Mouse (Mus musculus) kidney, postnatal 0 days (tissue): Measurements from ENCODE around the gene Mcu. TPM values are rescaled to one million over a fixed set of nuclear protein-coding genes. Genes with fewer than 3 reads are reported as not detected.
A peak's percentile ranks its signal among the peaks of the same experiment; 100 is the strongest.

ENCODE experiments used
- ATAC-seq: fragments of 200-750 bp; cut with Nextera tagmentation; replicated peaks from 2 replicates; pipeline ENCODE4 v1.8.0; 2017; ENCODE audit warnings: low read depth, moderate number of reproducible peaks, moderate TSS enrichment, moderate library complexity; ENCODE audit not compliant: low FRiP score
- DNase-seq: peaks from one replicate; pipeline ENCODE4 v3.0.0-alpha.2; 2016; ENCODE audit warnings: low spot score
- H3K27ac ChIP-seq: fragments of 300-500 bp; sonication (generic); 2 replicates; pipeline ENCODE4 v1.5.1; 2014; ENCODE audit warnings: mild to moderate bottlenecking
- H3K27me3 ChIP-seq: fragments of 300-500 bp; sonication (generic); 2 replicates; pipeline ENCODE4 v1.6.1; 2014; ENCODE audit warnings: low read length, mixed read lengths; ENCODE audit not compliant: insufficient read depth
- H3K36me3 ChIP-seq: fragments of 300-500 bp; sonication (generic); 2 replicates; pipeline ENCODE4 v1.6.1; 2014; ENCODE audit warnings: low read length, mixed read lengths; ENCODE audit not compliant: insufficient read depth
- H3K4me1 ChIP-seq: fragments of 300-500 bp; sonication (generic); replicated peaks from 2 replicates; pipeline ENCODE4 v1.6.1; 2014; ENCODE audit warnings: antibody characterized with exemption, low read length, mixed read lengths; ENCODE audit not compliant: insufficient read depth
- H3K4me2 ChIP-seq: fragments of 300-500 bp; sonication (generic); 2 replicates; pipeline ENCODE4 v1.6.1; 2014; ENCODE audit warnings: mild to moderate bottlenecking, low read length, moderate library complexity, mixed read lengths
- H3K4me3 ChIP-seq: fragments of 300-500 bp; sonication (generic); replicated peaks from 2 replicates; pipeline ENCODE4 v1.5.1; 2014; ENCODE audit warnings: low read depth, low read length
- H3K9ac ChIP-seq: fragments of 300-500 bp; sonication (generic); 2 replicates; pipeline ENCODE4 v1.6.1; 2014; ENCODE audit warnings: low read depth, low read length
- H3K9me3 ChIP-seq: fragments of 300-500 bp; sonication (generic); replicated peaks from 2 replicates; pipeline ENCODE4 v1.6.1; 2016; ENCODE audit warnings: low read length, inconsistent platforms, mixed read lengths
- CTCF ChIP-seq: IDR thresholded peaks from 2 replicates; pipeline ENCODE4 v1.5.1; 2016; ENCODE audit warnings: antibody characterized with exemption, low read depth, mild to moderate bottlenecking, moderate library complexity
- WGBS: fragments of 180-500 bp; shearing (Covaris S2); extraction: QIAGEN DNeasy Blood & Tissue Kit; methylation state at CpG from one replicate; pipeline ENCODE4 v1.1.7; 2014; 5-methylcytosine and 5-hydroxymethylcytosine counted together
- polyA plus RNA-seq: library from polyadenylated mRNA; unstranded; fragments of >200 nt; fragmentation: Nextera tagmentation; extraction: Ambion mirVana; gene quantifications from 2 replicates; pipeline ENCODE4 v1.2.1, GENCODE M21; 2015

Mcu gene
- polyA plus RNA-seq, 1 experiment from 2014 or later, result 36.5 TPM

GRCm38 (mm10) chr10:59451839-59452238, 164.7 kb downstream of the Mcu start:
- ATAC-seq, result no peak
- no peak overlapping the region for H3K9ac ChIP-seq
- no peak overlapping the region for H3K27ac ChIP-seq
- H3K9me3 ChIP-seq, result no peaks in the 10 kb centered on the region
- peak; percentile 83 for DNase-seq
- no peaks in the 10 kb centered on the region for H3K27me3 ChIP-seq
- H3K4me3 ChIP-seq, result no peak overlapping the region
- H3K36me3 ChIP-seq, result no peaks in the 10 kb centered on the region
- WGBS, result 61% methylated on average over 5 of the region's 5 CpGs
- H3K4me2 ChIP-seq, result no peak overlapping the region
- H3K4me1 ChIP-seq, result no peaks in the 10 kb centered on the region
- TF ChIP-seq CTCF, result peak; percentile 80

GRCm38 (mm10) chr10:59447546-59447945, 168.9 kb downstream of the Mcu start:
- 71% methylated on average over 9 of the region's 9 CpGs for WGBS
- Histone ChIP-seq H3K4me1 (no peaks in the 10 kb centered on the region), H3K27me3 (no peaks in the 10 kb centered on the region), H3K27ac (0 out of 2 replicates have a peak overlapping the region, but pooled peaks have one; percentile 25), H3K4me2 (no peak overlapping the region), H3K9ac (no peak overlapping the region), H3K36me3 (no peaks in the 10 kb centered on the region), H3K4me3 (no peak overlapping the region), H3K9me3 (no peaks in the 10 kb centered on the region)
- DNase-seq, result no peak
- no peak for TF ChIP-seq CTCF
- no peak for ATAC-seq

- TF ChIP-seq CTCF, result no peak
- Histone ChIP-seq H3K4me2 (no peak overlapping the region), H3K27me3 (no peaks in the 10 kb centered on the region), H3K36me3 (no peaks in the 10 kb centered on the region), H3K9ac (no peak overlapping the region), H3K9me3 (no peaks in the 10 kb centered on the region), H3K4me3 (no peak overlapping the region), H3K27ac (0 out of 2 replicates have a peak overlapping the region, but pooled peaks have one; percentile 25), H3K4me1 (no peaks in the 10 kb centered on the region)
- WGBS, result 87% methylated on average over 10 of the region's 10 CpGs
- DNase-seq (no peak), ATAC-seq (no peak)
These were observed 169.5 kb downstream of the Mcu start for GRCm38 (mm10) chr10:59446911-59447437.

GRCm38 (mm10) chr10:59444635-59445034, 171.9 kb downstream of the Mcu start:
- H3K36me3 ChIP-seq, result no peaks in the 10 kb centered on the region
- no peaks in the 10 kb centered on the region for H3K9me3 ChIP-seq
- no peak overlapping the region for H3K4me3 ChIP-seq
- DNase-seq (no peak), ATAC-seq (no peak)
- 58% methylated on average over 8 of the region's 8 CpGs for WGBS
- H3K27ac ChIP-seq, result no peak overlapping the region
- H3K4me1 ChIP-seq, result no peaks in the 10 kb centered on the region
- H3K27me3 ChIP-seq, result no peaks in the 10 kb centered on the region
- no peak overlapping the region for H3K9ac ChIP-seq
- H3K4me2 ChIP-seq, result no peak overlapping the region
- no peak for TF ChIP-seq CTCF

GRCm38 (mm10) chr10:59444106-59444505, 172.4 kb downstream of the Mcu start:
- WGBS, result 79% methylated on average over 3 of the region's 3 CpGs
- H3K9me3 ChIP-seq, result no peaks in the 10 kb centered on the region

GRCm38 (mm10) chr10:59443212-59443611, 173.3 kb downstream of the Mcu start:
- no peak overlapping the region for H3K4me3 ChIP-seq
- ATAC-seq, result no peak
- peak; percentile 79 for DNase-seq
- no peak overlapping the region for H3K27ac ChIP-seq
- H3K9me3 ChIP-seq, result no peaks in the 10 kb centered on the region
- H3K36me3 ChIP-seq, result no peaks in the 10 kb centered on the region
- 0 out of 2 replicates have a peak, but pooled peaks have one; percentile 15 for TF ChIP-seq CTCF
- H3K27me3 ChIP-seq, result no peaks in the 10 kb centered on the region
- no peak overlapping the region for H3K9ac ChIP-seq
- 12% methylated on average over 7 of the region's 7 CpGs for WGBS
- H3K4me2 ChIP-seq, result no peak overlapping the region
- no peaks in the 10 kb centered on the region for H3K4me1 ChIP-seq

More at GRCm38 (mm10) chr10:59444106-59444505, 172.4 kb downstream of the Mcu start:
- DNase-seq (no peak), ATAC-seq (no peak)
- H3K36me3 ChIP-seq, result no peaks in the 10 kb centered on the region
- no peak overlapping the region for H3K4me2 ChIP-seq
- no peaks in the 10 kb centered on the region for H3K27me3 ChIP-seq
- no peak overlapping the region for H3K27ac ChIP-seq
- no peak overlapping the region for H3K9ac ChIP-seq
- H3K4me1 ChIP-seq, result no peaks in the 10 kb centered on the region
- no peak for TF ChIP-seq CTCF
- H3K4me3 ChIP-seq, result no peak overlapping the region

GRCm38 (mm10) chr10:59441735-59442134, 174.8 kb downstream of the Mcu start, which contains the start of gene Oit3:
TSS of gene Oit3 (minus strand) at chr10:59441778.
- 78% methylated on average over 11 of the region's 11 CpGs for WGBS
- H3K9me3 ChIP-seq, result no peaks in the 10 kb centered on the region
- no peak within 1 kb of the TSS for H3K4me3 ChIP-seq
- no peaks in the 10 kb centered on the region for H3K27me3 ChIP-seq
- H3K9ac ChIP-seq, result no peak within 1 kb of the TSS
- no peak within 1 kb of the TSS for H3K27ac ChIP-seq
- H3K4me2 ChIP-seq, result no peak within 1 kb of the TSS
- DNase-seq, result no peak
- TF ChIP-seq CTCF, result no peak
- H3K36me3 ChIP-seq, result no peaks in the 10 kb centered on the region
- no peaks in the 10 kb centered on the region for H3K4me1 ChIP-seq
- no peak for ATAC-seq
